Mouse (Mus musculus) hindbrain, embryonic 14.5 days (tissue): ENCODE data around the gene Kcnc1. TPM values are rescaled to one million over a fixed set of nuclear protein-coding genes. Genes with fewer than 3 reads are reported as not detected.

Experiments used
- ATAC-seq: fragments of 200-750 bp; cut with Nextera tagmentation; 2 replicates; pipeline ENCODE4 v1.8.0; 2017; ENCODE audit warnings: moderate number of reproducible peaks, mild to moderate bottlenecking, moderate TSS enrichment, moderate library complexity; ENCODE audit not compliant: low FRiP score
- DNase-seq: peaks from one replicate; pipeline ENCODE4 v3.0.0-alpha.2; 2015; ENCODE audit warnings: low spot score
- H3K27ac ChIP-seq: fragments of 300-500 bp; sonication (generic); 2 replicates; pipeline ENCODE4 v1.5.1; 2014; ENCODE audit warnings: mild to moderate bottlenecking, moderate library complexity
- H3K27me3 ChIP-seq: fragments of 300-500 bp; sonication (generic); 2 replicates; pipeline ENCODE4 v1.6.1; 2014; ENCODE audit warnings: mild to moderate bottlenecking, low read length, mixed read lengths; ENCODE audit not compliant: control insufficient read depth, insufficient read depth
- H3K36me3 ChIP-seq: fragments of 300-500 bp; sonication (generic); replicated peaks from 2 replicates; pipeline ENCODE4 v1.6.1; 2014; ENCODE audit not compliant: control insufficient read depth, insufficient read depth
- H3K4me1 ChIP-seq: fragments of 300-500 bp; sonication (generic); replicated peaks from 2 replicates; pipeline ENCODE4 v1.6.1; 2014; ENCODE audit warnings: antibody characterized with exemption, low read length, mixed read lengths; ENCODE audit not compliant: control insufficient read depth, insufficient read depth
- H3K4me2 ChIP-seq: fragments of 300-500 bp; sonication (generic); replicated peaks from 2 replicates; pipeline ENCODE4 v1.6.1; 2014; ENCODE audit warnings: mild to moderate bottlenecking, moderate library complexity
- H3K4me3 ChIP-seq: fragments of 300-500 bp; sonication (generic); replicated peaks from 2 replicates; pipeline ENCODE4 v1.5.1; 2014; ENCODE audit warnings: mild to moderate bottlenecking, low read length
- H3K9ac ChIP-seq: fragments of 300-500 bp; sonication (generic); 2 replicates; pipeline ENCODE4 v1.6.1; 2014
- H3K9me3 ChIP-seq: fragments of 300-500 bp; sonication (generic); 2 replicates; pipeline ENCODE4 v1.6.1; 2016; ENCODE audit warnings: low read length; ENCODE audit not compliant: control insufficient read depth
- WGBS: fragments of 180-500 bp; shearing (Covaris S2); extraction: QIAGEN DNeasy Blood & Tissue Kit; methylation state at CpG from one replicate; pipeline ENCODE4 v1.1.7; 2014; 5-methylcytosine and 5-hydroxymethylcytosine counted together
- polyA plus RNA-seq: library from polyadenylated mRNA; unstranded; fragments of >200 nt; fragmentation: Nextera tagmentation; extraction: Ambion mirVana; gene quantifications from 2 replicates; pipeline ENCODE4 v1.2.1, GENCODE M21; 2014

The Kcnc1 gene
- polyA plus RNA-seq, 1 experiment from 2014 or later = 16.6 TPM

GRCm38 (mm10) chr7:46365810-46366209 lies 30.5 kb upstream of the Kcnc1 start:
- ATAC-seq = no peak
- no peak overlapping the region for H3K9ac ChIP-seq
- H3K27ac ChIP-seq = no peak overlapping the region
- H3K4me2 ChIP-seq = no peak overlapping the region
- no peak for DNase-seq
- no peak overlapping the region for H3K4me3 ChIP-seq
- 100% methylated on average over 1 of the region's 1 CpGs for WGBS
- no peaks in the 10 kb centered on the region for H3K9me3 ChIP-seq
- H3K27me3 ChIP-seq = no peaks in the 10 kb centered on the region
- H3K4me1 ChIP-seq = no peaks in the 10 kb centered on the region
- no peaks in the 10 kb centered on the region for H3K36me3 ChIP-seq

GRCm38 (mm10) chr7:46371104-46371503 lies 25.2 kb upstream of the Kcnc1 start:
- 82% methylated on average over 4 of the region's 4 CpGs for WGBS
- no peaks in the 10 kb centered on the region for H3K9me3 ChIP-seq
- no peak overlapping the region for H3K4me3 ChIP-seq
- H3K4me2 ChIP-seq = no peak overlapping the region
- DNase-seq = no peak
- H3K27me3 ChIP-seq = peaks cover 23% of the 10 kb centered on the region
- no peak overlapping the region for H3K27ac ChIP-seq
- no peak for ATAC-seq
- no peak overlapping the region for H3K9ac ChIP-seq
- no peaks in the 10 kb centered on the region for H3K4me1 ChIP-seq
- H3K36me3 ChIP-seq = no peaks in the 10 kb centered on the region

- Histone ChIP-seq H3K9me3 (no peaks in the 10 kb centered on the region), H3K4me2 (peak within 1 kb of the TSS; percentile 47), H3K36me3 (no peaks in the 10 kb centered on the region), H3K4me1 (peaks cover 4% of the 10 kb centered on the region; the same call in 1 of the 2 replicates), H3K9ac (peak within 1 kb of the TSS; percentile 34; the same call in 1 of the 2 replicates), H3K27ac (no peak within 1 kb of the TSS), H3K4me3 (peak within 1 kb of the TSS; percentile 28), H3K27me3 (peaks cover 65% of the 10 kb centered on the region)
- DNase-seq (no peak), ATAC-seq (no peak)
- 3% methylated on average over 44 of the region's 44 CpGs for WGBS
Measured at GRCm38 (mm10) chr7:46376172-46377007, 19.9 kb upstream of the Kcnc1 start, which contains the start of gene Myod1. Gene Myod1 (plus strand): TSS chr7:46376474.

- 2% methylated on average over 33 of the region's 33 CpGs for WGBS
- Histone ChIP-seq H3K36me3 (no peaks in the 10 kb centered on the region), H3K4me3 (peak overlapping the region; percentile 28), H3K27me3 (peaks cover 65% of the 10 kb centered on the region), H3K9me3 (no peaks in the 10 kb centered on the region), H3K27ac (no peak overlapping the region), H3K9ac (0 out of 2 replicates have a peak overlapping the region, but pooled peaks have one; percentile 34), H3K4me2 (peak overlapping the region; percentile 47), H3K4me1 (peaks cover 4% of the 10 kb centered on the region; the same call in 1 of the 2 replicates)
- DNase-seq = peak; percentile 63
- no peak for ATAC-seq
Measured at GRCm38 (mm10) chr7:46377008-46377346, 19.3 kb upstream of the Kcnc1 start.

- H3K4me1 ChIP-seq = peaks cover 4% of the 10 kb centered on the region; the same call in 1 of the 2 replicates
- DNase-seq = no peak
- H3K4me2 ChIP-seq = peak overlapping the region; percentile 32
- no peak overlapping the region for H3K9ac ChIP-seq
- no peaks in the 10 kb centered on the region for H3K36me3 ChIP-seq
- WGBS = 3% methylated on average over 22 of the region's 22 CpGs
- no peak overlapping the region for H3K27ac ChIP-seq
- H3K4me3 ChIP-seq = peak overlapping the region; percentile 15; the same call in 1 of the 2 replicates
- H3K27me3 ChIP-seq = peaks cover 65% of the 10 kb centered on the region
- no peaks in the 10 kb centered on the region for H3K9me3 ChIP-seq
- ATAC-seq = no peak
Measured at GRCm38 (mm10) chr7:46378123-46378522, 18.2 kb upstream of the Kcnc1 start.

- H3K9ac ChIP-seq = no peak overlapping the region
- peaks cover 62% of the 10 kb centered on the region for H3K27me3 ChIP-seq
- H3K4me1 ChIP-seq = peaks cover 4% of the 10 kb centered on the region; the same call in 1 of the 2 replicates
- ATAC-seq = no peak
- no peaks in the 10 kb centered on the region for H3K36me3 ChIP-seq
- no peak overlapping the region for H3K4me3 ChIP-seq
- WGBS = 11% methylated on average over 16 of the region's 16 CpGs
- H3K4me2 ChIP-seq = no peak overlapping the region
- DNase-seq = peak; percentile 67
- no peak overlapping the region for H3K27ac ChIP-seq
- no peaks in the 10 kb centered on the region for H3K9me3 ChIP-seq
Measured at GRCm38 (mm10) chr7:46378983-46379382, 17.3 kb upstream of the Kcnc1 start.

GRCm38 (mm10) chr7:46380625-46381024 lies 15.7 kb upstream of the Kcnc1 start:
- no peak overlapping the region for H3K4me2 ChIP-seq
- H3K9me3 ChIP-seq = no peaks in the 10 kb centered on the region
- H3K4me3 ChIP-seq = no peak overlapping the region
- H3K27me3 ChIP-seq = peaks cover 46% of the 10 kb centered on the region
- no peak for DNase-seq
- no peak overlapping the region for H3K9ac ChIP-seq
- no peak for ATAC-seq
- no peak overlapping the region for H3K27ac ChIP-seq
- H3K36me3 ChIP-seq = no peaks in the 10 kb centered on the region
- 62% methylated on average over 9 of the region's 9 CpGs for WGBS
- H3K4me1 ChIP-seq = peaks cover 4% of the 10 kb centered on the region; the same call in 1 of the 2 replicates

- H3K4me3 ChIP-seq = no peak overlapping the region
- 91% methylated on average over 3 of the region's 3 CpGs for WGBS
- ATAC-seq (no peak), DNase-seq (no peak)
- H3K36me3 ChIP-seq = no peaks in the 10 kb centered on the region
- H3K27me3 ChIP-seq = no peaks in the 10 kb centered on the region
- no peaks in the 10 kb centered on the region for H3K9me3 ChIP-seq
- no peak overlapping the region for H3K9ac ChIP-seq
- H3K27ac ChIP-seq = no peak overlapping the region
- H3K4me2 ChIP-seq = no peak overlapping the region
- no peaks in the 10 kb centered on the region for H3K4me1 ChIP-seq
Measured at GRCm38 (mm10) chr7:46387430-46387829, 8.9 kb upstream of the Kcnc1 start.

- Histone ChIP-seq H3K4me1 (no peaks in the 10 kb centered on the region), H3K27ac (no peak overlapping the region), H3K9me3 (no peaks in the 10 kb centered on the region), H3K27me3 (peaks cover 10% of the 10 kb centered on the region), H3K9ac (no peak overlapping the region), H3K4me3 (no peak overlapping the region), H3K4me2 (no peak overlapping the region), H3K36me3 (no peaks in the 10 kb centered on the region)
- WGBS = 84% methylated on average over 10 of the region's 10 CpGs
- no peak for DNase-seq
- ATAC-seq = no peak
Measured at GRCm38 (mm10) chr7:46389456-46390085, 6.7 kb upstream of the Kcnc1 start.
